Mouse (Mus musculus) kidney, adult 2 months (tissue): ENCODE measurements around the gene P3h3. TPM values are rescaled to one million over a fixed set of nuclear protein-coding genes. Genes with fewer than 3 reads are reported as not detected.
A peak's percentile ranks its signal among the peaks of the same experiment; 100 is the strongest.

ENCODE experiments used
- DNase-seq: peaks from one replicate; pipeline ENCODE4 v3.0.0; 2021
- H3K27ac ChIP-seq: fragments of 200-500 bp; 2 replicates; pipeline ENCODE4 v1.5.1; 2012; ENCODE audit warnings: low read depth, low read length, control low read depth, inconsistent platforms; ENCODE audit not compliant: insufficient read depth
- H3K27me3 ChIP-seq: fragments of 200-500 bp; replicated peaks from 2 replicates; pipeline ENCODE4 v1.6.1; 2012; ENCODE audit warnings: mild to moderate bottlenecking, moderate library complexity, low read length, inconsistent platforms; ENCODE audit not compliant: control insufficient read depth, insufficient read depth
- H3K36me3 ChIP-seq: fragments of 200-500 bp; 2 replicates; pipeline ENCODE4 v1.6.1; 2012; ENCODE audit warnings: mild to moderate bottlenecking, moderate library complexity, low read length, inconsistent platforms; ENCODE audit not compliant: control insufficient read depth, insufficient read depth
- H3K4me1 ChIP-seq: fragments of 200-500 bp; 2 replicates; pipeline ENCODE4 v1.6.1; 2011; ENCODE audit warnings: low read length; ENCODE audit not compliant: control insufficient read depth, insufficient read depth
- H3K4me3 ChIP-seq: fragments of 200-500 bp; 2 replicates; pipeline ENCODE4 v1.5.1; 2011; ENCODE audit warnings: mild to moderate bottlenecking, low read depth, low read length, control low read depth; ENCODE audit not compliant: insufficient read depth
- CTCF ChIP-seq: fragments of 200-500 bp; conservative IDR thresholded peaks from 2 replicates; pipeline ENCODE4 v1.5.1; 2011; ENCODE audit warnings: low read depth, mild to moderate bottlenecking, control low read depth, low read length, moderate library complexity, mixed read lengths; ENCODE audit not compliant: insufficient read depth, insufficient read length
- POLR2A ChIP-seq: fragments of 200-500 bp; IDR thresholded peaks from one replicate; pipeline ENCODE4 v1.6.1; 2011; ENCODE audit warnings: low read depth, low read length, control low read depth
- WGBS: fragments of 180-500 bp; shearing (Covaris S2); methylation state at CpG from one replicate; pipeline ENCODE4 v1.1.7; 2018; 5-methylcytosine and 5-hydroxymethylcytosine counted together
- polyA plus RNA-seq: library from polyadenylated mRNA; depleted of rRNA; stranded (reverse); fragments of >200 nt; gene quantifications from 2 replicates; pipeline ENCODE4 v1.2.3, GENCODE M21; 2012

The P3h3 gene
- polyA plus RNA-seq, 1 experiment: 15.8 TPM

GRCm38 (mm10) chr6:124885956-124886381, 28.4 kb upstream of the P3h3 start:
- DNase-seq: no peak
- Histone ChIP-seq H3K4me3 (no peak overlapping the region), H3K27me3 (no peaks in the 10 kb centered on the region), H3K27ac (no peak overlapping the region), H3K4me1 (no peaks in the 10 kb centered on the region), H3K36me3 (no peaks in the 10 kb centered on the region)
- 90% methylated on average over 8 of the region's 8 CpGs for WGBS
- TF ChIP-seq POLR2A (no peak), CTCF (no peak)

DNA sequence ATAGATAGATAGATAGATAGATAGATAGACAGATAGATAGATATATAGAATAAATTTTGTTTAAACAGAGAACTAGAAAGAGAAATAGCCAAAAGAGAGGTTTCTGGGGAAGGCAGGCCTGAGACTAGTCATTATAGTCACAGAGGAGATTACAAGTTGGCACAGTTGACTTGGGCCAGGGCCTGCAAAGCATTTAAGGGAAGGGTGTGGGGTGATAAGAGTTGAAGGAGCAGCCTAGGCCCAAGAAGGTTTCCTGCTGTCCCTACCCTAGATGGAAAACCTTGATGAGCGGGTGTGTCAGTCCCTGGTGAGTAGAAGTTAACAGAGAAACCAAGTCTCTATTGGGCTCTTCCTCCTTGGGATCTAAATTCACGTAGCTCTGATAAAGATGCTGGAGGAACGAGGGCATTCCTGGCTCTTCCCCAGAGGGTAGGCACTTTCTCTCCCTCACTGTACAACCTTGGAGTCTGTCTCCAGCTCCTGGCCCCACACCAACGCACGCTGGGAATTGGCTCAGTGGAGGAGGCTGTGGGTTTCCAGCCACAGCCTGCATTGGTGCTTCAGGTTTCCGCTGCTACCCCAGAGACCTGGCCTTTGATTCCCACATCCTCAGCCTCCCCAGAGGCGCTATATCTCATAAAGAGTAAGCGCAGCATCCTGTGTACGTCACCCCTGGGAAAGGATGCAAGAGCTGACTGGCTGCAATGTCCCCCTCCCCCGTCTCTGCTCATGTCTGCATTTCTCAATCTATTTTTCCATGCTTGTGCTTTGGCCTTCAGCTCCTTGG, 27.4 kb upstream of the P3h3 start:
- no peaks in the 10 kb centered on the region for H3K27me3 ChIP-seq
- no peaks in the 10 kb centered on the region for H3K36me3 ChIP-seq
- no peaks in the 10 kb centered on the region for H3K4me1 ChIP-seq
- WGBS: 73% methylated on average over 10 of the region's 10 CpGs
- no peak overlapping the region for H3K4me3 ChIP-seq
- TF ChIP-seq POLR2A (no peak), CTCF (no peak)
- no peak for DNase-seq
- H3K27ac ChIP-seq: no peak overlapping the region

GRCm38 (mm10) chr6:124883351-124883750, 25.8 kb upstream of the P3h3 start:
- Histone ChIP-seq H3K4me1 (no peaks in the 10 kb centered on the region), H3K36me3 (no peaks in the 10 kb centered on the region), H3K4me3 (no peak overlapping the region), H3K27ac (no peak overlapping the region), H3K27me3 (no peaks in the 10 kb centered on the region)
- 70% methylated on average over 10 of the region's 10 CpGs for WGBS
- DNase-seq: peak; percentile 30
- no peak for TF ChIP-seq POLR2A
- no peak for TF ChIP-seq CTCF

- Histone ChIP-seq H3K27ac (no peak overlapping the region), H3K4me1 (no peaks in the 10 kb centered on the region), H3K27me3 (no peaks in the 10 kb centered on the region), H3K4me3 (no peak overlapping the region), H3K36me3 (no peaks in the 10 kb centered on the region)
- TF ChIP-seq CTCF (no peak), POLR2A (no peak)
- DNase-seq: peak; percentile 47
- WGBS: 77% methylated on average over 9 of the region's 9 CpGs
Observed at GRCm38 (mm10) chr6:124881821-124882220, 24.3 kb upstream of the P3h3 start.

- TF ChIP-seq CTCF (no peak), POLR2A (no peak)
- DNase-seq: no peak
- Histone ChIP-seq H3K4me3 (no peak overlapping the region), H3K36me3 (no peaks in the 10 kb centered on the region), H3K27ac (no peak overlapping the region), H3K4me1 (no peaks in the 10 kb centered on the region), H3K27me3 (no peaks in the 10 kb centered on the region)
- 51% methylated on average over 6 of the region's 6 CpGs for WGBS
Observed at GRCm38 (mm10) chr6:124879390-124879789, 21.8 kb upstream of the P3h3 start.

GRCm38 (mm10) chr6:124874348-124874747, 16.8 kb upstream of the P3h3 start:
- Histone ChIP-seq H3K27me3 (no peaks in the 10 kb centered on the region), H3K27ac (no peak overlapping the region), H3K4me3 (no peak overlapping the region), H3K4me1 (no peaks in the 10 kb centered on the region), H3K36me3 (no peaks in the 10 kb centered on the region)
- TF ChIP-seq CTCF (no peak), POLR2A (no peak)
- no peak for DNase-seq
- WGBS: 41% methylated on average over 2 of the region's 3 CpGs

DNA sequence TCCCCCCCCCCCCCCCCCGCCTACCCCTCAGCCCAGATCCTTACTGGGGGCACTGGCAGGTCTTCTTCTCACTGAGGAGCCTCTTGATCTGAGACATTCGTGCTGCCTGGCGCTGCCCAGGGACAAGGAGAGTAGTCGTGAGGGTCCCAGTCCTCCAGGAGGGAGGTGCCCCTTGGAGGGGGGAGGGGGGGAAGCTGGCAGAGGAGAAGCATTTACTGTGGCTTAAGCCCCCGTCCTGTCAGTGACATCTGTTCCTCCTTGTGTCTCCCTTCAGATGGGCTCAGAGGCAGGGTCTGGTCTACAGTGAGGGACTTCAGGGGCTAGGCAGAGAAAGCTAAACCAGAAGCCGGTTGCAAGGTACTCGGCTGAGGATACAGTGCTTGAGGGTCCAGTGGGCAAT, 9.0 kb upstream of the P3h3 start:
- 75% methylated on average over 7 of the region's 7 CpGs for WGBS
- Histone ChIP-seq H3K36me3 (no peaks in the 10 kb centered on the region), H3K27ac (no peak overlapping the region), H3K27me3 (no peaks in the 10 kb centered on the region), H3K4me3 (no peak overlapping the region), H3K4me1 (no peaks in the 10 kb centered on the region)
- no peak for DNase-seq
- TF ChIP-seq POLR2A: no peak
